Mouse (Mus musculus): ENCODE measurements at regions not wholly inside any gene's neighbourhood (a gene's known extent, or its start where the extent isn't known, plus 50 kb on each side); places are given as distances from the start of the nearest gene placed in this dataset.

DNA sequence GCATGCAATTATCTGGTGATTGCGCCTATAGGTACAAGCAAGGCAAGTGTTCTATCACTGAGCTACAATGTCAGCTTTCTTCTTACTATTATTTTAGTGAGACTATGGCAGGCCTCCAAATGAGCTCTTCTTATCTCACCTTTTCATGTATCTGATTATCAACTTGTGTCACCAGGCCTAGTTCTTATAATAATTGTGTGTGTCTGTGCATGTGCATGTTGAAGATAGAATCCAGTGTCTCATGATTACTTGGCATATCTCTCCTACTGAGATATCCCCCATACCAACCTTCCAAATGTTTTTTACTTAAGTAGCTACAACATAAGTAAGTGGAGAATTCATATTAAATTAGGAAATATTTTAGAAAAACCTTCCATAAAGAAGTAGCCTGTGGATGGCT, 266.2 kb upstream of the Xrcc4 start:
- Histone ChIP-seq H3K4me3 (no peak overlapping the region), H3K36me3 (no peaks in the 10 kb centered on the region), H3K27me3 (ENCODE audit: low read depth, poor library complexity, severe bottlenecking) (no peaks in the 10 kb centered on the region), H3K4me1 (no peaks in the 10 kb centered on the region), H3K9me3 (replicated peaks) (no peaks in the 10 kb centered on the region), H3K27ac (replicated peaks) (no peak overlapping the region)
- WGBS: 94% methylated on average over 1 of the region's 1 CpGs
- no peak for DNase-seq (ENCODE audit: low spot score)

DNA sequence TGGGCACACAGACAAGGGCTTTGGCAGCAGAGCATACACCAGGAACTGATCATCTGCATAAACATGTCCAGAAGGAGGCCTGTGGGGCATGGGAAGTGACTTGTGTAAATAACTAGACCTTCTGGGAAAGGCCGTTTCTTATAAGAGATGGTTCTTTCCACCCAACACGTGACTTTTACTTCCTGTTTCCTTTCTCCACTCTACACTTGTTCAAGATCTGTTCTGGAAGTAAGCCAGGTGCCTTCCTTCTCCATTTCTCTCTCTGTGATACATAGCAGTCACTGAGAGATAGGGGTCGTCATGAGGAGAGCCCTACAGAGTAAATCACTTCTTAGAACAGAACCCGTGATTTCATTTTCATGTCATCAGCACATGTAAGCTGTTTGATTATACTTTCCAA, 253.4 kb upstream of the Xrcc4 start:
- Histone ChIP-seq H3K4me3 (no peak overlapping the region), H3K36me3 (no peaks in the 10 kb centered on the region), H3K27ac (replicated peaks) (no peak overlapping the region), H3K4me1 (no peaks in the 10 kb centered on the region), H3K9me3 (replicated peaks) (no peaks in the 10 kb centered on the region), H3K27me3 (ENCODE audit: low read depth, poor library complexity, severe bottlenecking) (peaks cover 8% of the 10 kb centered on the region)
- no peak for DNase-seq (ENCODE audit: low spot score)
- WGBS: 79% methylated on average over 4 of the region's 4 CpGs

DNA sequence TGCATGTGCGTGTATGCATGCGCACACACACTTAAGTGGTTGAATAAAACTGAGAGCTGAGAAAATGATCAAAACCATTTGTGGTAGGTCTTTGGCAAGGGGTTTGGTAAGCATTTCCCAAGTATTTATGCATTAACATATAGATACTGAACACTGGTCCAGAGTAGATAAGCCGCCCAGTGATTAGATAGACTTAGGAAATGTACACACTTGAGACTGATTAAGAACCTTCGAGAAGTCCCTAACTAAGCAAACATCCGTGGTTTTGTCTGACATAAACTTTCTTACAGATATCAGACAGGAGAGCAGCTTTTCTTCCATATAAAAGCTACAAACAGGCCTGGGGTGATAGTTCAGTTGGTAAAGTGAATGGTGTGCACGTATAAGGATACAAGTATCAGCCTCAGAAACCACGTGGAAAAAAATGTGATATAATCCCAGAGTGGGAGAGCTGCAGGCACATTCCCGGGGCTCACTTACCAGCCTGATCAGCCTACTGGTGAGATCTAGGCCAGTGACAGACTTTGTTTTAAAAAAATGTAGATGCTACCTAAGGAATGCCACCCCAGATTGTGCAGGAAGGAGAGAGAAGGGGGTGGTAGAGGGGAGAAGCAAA, 252.3 kb upstream of the Xrcc4 start:
- no peak overlapping the region for H3K4me3 ChIP-seq
- no peaks in the 10 kb centered on the region for H3K4me1 ChIP-seq
- DNase-seq (ENCODE audit: low spot score): no peak
- no peaks in the 10 kb centered on the region for H3K9me3 ChIP-seq (replicated peaks)
- peaks cover 14% of the 10 kb centered on the region for H3K27me3 ChIP-seq (ENCODE audit: low read depth, poor library complexity, severe bottlenecking)
- no peaks in the 10 kb centered on the region for H3K36me3 ChIP-seq
- 83% methylated on average over 8 of the region's 8 CpGs for WGBS
- no peak overlapping the region for H3K27ac ChIP-seq (replicated peaks)

DNA sequence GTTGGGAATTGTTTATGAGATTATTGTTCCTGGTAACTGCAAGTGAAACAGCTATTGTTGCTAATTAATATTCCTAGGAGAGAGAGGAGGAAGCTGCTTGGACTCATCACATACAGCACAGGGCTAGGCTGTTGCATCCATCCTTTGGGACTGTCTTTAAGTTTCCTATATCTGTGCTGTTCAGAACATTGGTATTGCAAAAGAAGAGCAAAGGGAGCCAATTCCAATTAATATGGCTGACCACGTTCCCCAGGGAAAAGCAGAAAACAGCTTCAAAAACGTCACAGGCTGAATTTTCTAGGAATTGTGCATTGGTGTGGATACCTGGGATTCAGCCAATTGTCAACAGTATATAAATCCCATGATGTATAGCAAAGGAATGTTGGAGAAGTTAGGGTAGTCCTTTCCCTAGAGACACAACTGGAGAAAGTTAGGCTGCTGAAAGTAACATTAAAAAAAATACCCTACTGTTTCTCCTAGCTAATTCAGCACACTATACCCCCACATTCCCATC, 251.3 kb upstream of the Xrcc4 start:
- peaks cover 14% of the 10 kb centered on the region for H3K27me3 ChIP-seq (ENCODE audit: low read depth, poor library complexity, severe bottlenecking)
- 74% methylated on average over 2 of the region's 2 CpGs for WGBS
- no peak for DNase-seq (ENCODE audit: low spot score)

DNA sequence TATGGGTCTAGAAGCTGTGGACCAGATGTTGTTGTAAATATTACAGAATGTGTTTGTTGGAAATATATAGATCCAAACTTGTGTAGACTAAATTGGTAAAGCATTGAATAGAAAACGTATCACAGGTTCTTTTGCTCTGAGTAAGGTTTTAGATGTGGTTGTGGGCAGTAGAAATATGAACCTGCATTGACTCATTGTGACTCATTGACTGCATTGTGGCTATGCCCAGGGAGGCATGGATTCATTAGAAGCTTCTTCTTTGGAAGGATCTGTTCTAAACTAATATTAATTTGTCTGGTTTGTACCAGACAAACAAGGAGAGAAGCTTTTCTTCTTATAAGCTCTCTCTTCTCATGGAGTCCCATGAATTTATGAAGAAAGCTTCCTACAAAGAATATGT, 248.2 kb upstream of the Xrcc4 start:
- peaks cover 14% of the 10 kb centered on the region for H3K27me3 ChIP-seq (ENCODE audit: low read depth, poor library complexity, severe bottlenecking)
- no peaks in the 10 kb centered on the region for H3K9me3 ChIP-seq (replicated peaks)
- no peak overlapping the region for H3K4me3 ChIP-seq
- no peak overlapping the region for H3K27ac ChIP-seq (replicated peaks)
- H3K36me3 ChIP-seq: no peaks in the 10 kb centered on the region
- no peak for DNase-seq (ENCODE audit: low spot score)
- WGBS: 71% methylated on average over 1 of the region's 1 CpGs
- H3K4me1 ChIP-seq: no peaks in the 10 kb centered on the region; the same call in 1 of the 2 replicates

More for the DNA sequence above, 251.3 kb upstream of the Xrcc4 start:
- Histone ChIP-seq H3K9me3 (replicated peaks) (no peaks in the 10 kb centered on the region), H3K4me1 (no peaks in the 10 kb centered on the region; the same call in 1 of the 2 replicates), H3K27ac (replicated peaks) (no peak overlapping the region), H3K4me3 (no peak overlapping the region), H3K36me3 (no peaks in the 10 kb centered on the region)

DNA sequence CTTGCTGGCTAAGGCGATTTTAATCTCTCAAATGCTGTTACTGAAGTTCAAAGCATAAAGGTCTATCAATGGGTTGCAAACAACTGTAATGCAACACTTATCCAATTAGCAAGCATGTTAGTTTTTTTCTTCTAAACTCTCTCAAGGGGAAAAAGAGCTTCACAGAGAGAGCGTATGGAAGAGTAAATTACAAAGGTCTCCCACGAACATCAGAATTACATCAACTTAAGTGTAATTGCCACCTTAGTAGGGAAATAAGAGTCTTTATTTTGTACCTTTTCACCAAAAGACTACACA, 246.3 kb upstream of the Xrcc4 start:
- H3K27ac ChIP-seq (replicated peaks): no peak overlapping the region

DNA sequence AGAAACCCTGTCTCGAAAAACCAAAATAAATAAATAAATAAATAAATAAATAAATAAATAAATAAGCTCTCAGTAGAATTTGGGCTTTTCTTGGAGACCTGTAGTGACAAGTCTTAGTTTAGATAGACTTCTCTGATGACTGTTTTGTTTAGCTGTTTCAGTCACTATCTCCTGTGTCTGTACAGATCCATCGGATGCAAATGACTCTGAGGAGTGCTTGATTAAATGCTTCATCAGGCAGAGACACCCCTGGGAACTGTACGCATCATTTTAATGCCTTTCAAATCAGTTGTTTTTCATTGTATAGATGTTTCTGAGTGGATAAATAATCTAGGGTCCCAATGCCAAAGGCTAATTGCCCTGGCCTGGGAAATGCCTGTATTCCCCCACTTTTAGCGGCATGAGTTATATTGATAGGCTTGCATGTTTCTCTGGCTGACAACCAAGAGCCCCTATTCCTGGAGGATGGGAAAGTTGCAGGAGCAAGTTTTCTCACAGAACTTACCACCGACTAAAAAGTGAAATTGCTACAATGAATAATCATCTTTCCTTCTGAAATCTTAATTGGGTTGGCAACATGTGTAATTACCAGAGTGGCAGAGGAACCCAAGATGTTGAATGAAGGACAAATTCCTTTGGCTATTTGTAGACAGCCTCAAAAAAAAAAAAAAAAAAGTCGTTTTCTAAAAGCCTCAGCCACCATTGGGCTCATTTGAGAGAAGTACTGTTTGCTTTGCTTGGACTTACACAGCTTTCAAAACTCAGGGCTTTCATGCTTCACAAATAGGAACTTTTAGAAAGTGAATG, 245.7 kb upstream of the Xrcc4 start:
- Histone ChIP-seq H3K27me3 (ENCODE audit: low read depth, poor library complexity, severe bottlenecking) (peaks cover 14% of the 10 kb centered on the region), H3K36me3 (no peaks in the 10 kb centered on the region), H3K4me3 (no peak overlapping the region), H3K4me1 (no peaks in the 10 kb centered on the region; the same call in 1 of the 2 replicates), H3K9me3 (replicated peaks) (no peaks in the 10 kb centered on the region), H3K27ac (replicated peaks) (no peak overlapping the region)
- WGBS: 68% methylated on average over 6 of the region's 6 CpGs
- DNase-seq (ENCODE audit: low spot score): no peak

More for the DNA sequence above, 246.3 kb upstream of the Xrcc4 start:
- 46% methylated on average over 3 of the region's 3 CpGs for WGBS
- H3K27me3 ChIP-seq (ENCODE audit: low read depth, poor library complexity, severe bottlenecking): peaks cover 14% of the 10 kb centered on the region
- H3K36me3 ChIP-seq: no peaks in the 10 kb centered on the region
- no peaks in the 10 kb centered on the region; the same call in 1 of the 2 replicates for H3K4me1 ChIP-seq
- no peak overlapping the region for H3K4me3 ChIP-seq
- DNase-seq (ENCODE audit: low spot score): no peak
- no peaks in the 10 kb centered on the region for H3K9me3 ChIP-seq (replicated peaks)

DNA sequence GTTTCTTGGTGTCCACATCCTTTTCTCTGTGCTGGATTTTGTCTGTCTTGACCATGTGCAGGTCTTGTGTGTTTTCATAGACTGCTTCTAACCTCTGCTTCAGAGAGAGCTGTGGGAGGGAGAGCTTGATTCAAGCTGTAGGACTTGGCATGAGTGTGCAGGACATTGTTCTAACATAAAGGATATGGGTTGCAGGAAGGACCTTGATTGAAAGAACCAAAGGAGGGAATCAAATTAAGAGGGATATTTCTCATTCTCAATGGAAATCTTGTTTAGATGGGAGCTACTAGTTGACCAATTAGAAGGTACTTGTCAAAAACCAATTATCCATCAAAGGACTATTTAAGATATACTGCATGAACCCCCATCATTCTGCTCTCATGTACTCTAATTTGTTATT, 244.9 kb upstream of the Xrcc4 start:
- H3K36me3 ChIP-seq: no peaks in the 10 kb centered on the region
- peaks cover 14% of the 10 kb centered on the region for H3K27me3 ChIP-seq (ENCODE audit: low read depth, poor library complexity, severe bottlenecking)
- no peak overlapping the region for H3K4me3 ChIP-seq
- no peak overlapping the region for H3K27ac ChIP-seq (replicated peaks)
- DNase-seq (ENCODE audit: low spot score): no peak
- H3K9me3 ChIP-seq (replicated peaks): no peaks in the 10 kb centered on the region
- no peaks in the 10 kb centered on the region; the same call in 1 of the 2 replicates for H3K4me1 ChIP-seq

DNA sequence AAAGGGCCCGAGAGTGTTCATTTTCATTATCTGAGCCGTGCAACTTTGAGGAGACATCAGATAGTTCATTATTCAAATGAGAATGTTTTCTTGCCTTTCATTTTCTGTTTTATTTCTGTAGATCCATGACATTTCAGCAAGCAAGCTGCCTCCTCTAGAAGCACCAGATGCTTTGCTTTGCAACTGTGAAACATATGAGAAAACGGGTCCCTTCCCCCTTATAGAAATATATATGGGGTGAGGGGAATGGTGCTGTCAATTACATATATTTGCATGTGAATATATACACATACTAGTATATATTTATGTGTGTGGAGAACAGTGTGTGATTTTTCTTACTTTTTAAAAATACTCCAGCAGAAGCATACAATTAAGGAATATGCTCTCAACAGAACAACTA, 235.8 kb upstream of the Xrcc4 start:
- Histone ChIP-seq H3K9me3 (replicated peaks) (no peaks in the 10 kb centered on the region), H3K4me3 (no peak overlapping the region), H3K36me3 (no peaks in the 10 kb centered on the region), H3K27me3 (ENCODE audit: low read depth, poor library complexity, severe bottlenecking) (no peaks in the 10 kb centered on the region), H3K4me1 (no peaks in the 10 kb centered on the region), H3K27ac (replicated peaks) (no peak overlapping the region)
- WGBS: 85% methylated on average over 3 of the region's 3 CpGs
- DNase-seq (ENCODE audit: low spot score): no peak

DNA sequence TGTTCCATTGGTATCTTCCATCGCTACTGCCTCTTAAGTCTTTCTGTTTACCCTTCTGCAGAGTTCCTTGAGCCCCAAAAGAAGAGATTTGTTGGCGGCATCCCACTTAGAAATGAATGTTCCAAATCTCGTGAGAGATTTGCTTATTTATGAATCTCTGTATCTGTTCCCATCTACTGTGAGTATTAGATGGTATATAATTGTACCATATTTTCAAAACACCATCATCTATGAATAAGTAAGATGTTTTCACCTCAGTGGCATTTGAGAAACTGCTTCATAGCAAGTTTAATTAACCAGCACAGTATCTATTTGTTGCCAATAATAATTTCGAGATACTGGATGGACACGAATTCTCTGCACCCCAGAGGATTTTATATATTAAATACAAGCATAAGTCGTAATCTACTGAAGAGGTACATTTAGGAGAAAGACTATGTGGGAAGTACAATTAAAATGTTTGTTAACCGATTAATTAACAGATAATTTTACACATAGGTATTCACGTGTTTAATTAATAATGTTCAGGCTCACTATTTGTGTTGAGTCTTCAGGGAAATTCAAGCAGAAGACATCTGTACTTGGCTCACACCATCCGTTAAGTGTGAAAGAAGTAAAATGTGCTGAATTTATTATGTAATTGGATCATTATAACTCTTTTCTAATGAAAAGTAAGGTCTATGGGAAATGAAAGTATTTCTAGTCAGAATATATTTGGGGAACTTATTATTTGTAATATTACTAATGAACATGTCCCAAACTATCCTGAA, 224.0 kb upstream of the Xrcc4 start:
- H3K9me3 ChIP-seq (replicated peaks): no peaks in the 10 kb centered on the region
- H3K4me1 ChIP-seq: no peaks in the 10 kb centered on the region
- WGBS: 92% methylated on average over 9 of the region's 9 CpGs
- no peak overlapping the region for H3K4me3 ChIP-seq
- no peaks in the 10 kb centered on the region for H3K36me3 ChIP-seq
- no peaks in the 10 kb centered on the region for H3K27me3 ChIP-seq (ENCODE audit: low read depth, poor library complexity, severe bottlenecking)
- H3K27ac ChIP-seq (replicated peaks): no peak overlapping the region
- DNase-seq (ENCODE audit: low spot score): no peak

DNA sequence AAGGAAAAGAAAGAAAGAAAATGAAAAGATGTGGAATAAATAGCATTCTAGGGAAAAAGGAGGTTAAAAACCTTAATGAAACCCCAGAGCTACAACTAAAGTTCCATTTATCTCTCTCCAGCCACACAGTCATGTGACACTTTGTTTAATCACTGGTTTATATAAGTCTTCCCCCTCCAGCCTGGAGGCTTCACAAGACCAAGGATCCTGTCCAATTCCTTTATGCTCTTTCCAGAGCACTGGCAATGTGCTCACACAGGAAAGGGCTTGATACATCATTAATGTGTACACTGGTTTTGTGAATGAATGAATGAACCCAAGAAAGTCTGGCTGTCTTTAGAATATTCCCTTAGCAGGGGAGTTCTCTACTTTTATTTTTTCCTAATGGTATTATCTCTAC, 221.1 kb upstream of the Xrcc4 start:
- H3K27ac ChIP-seq (replicated peaks): no peak overlapping the region
- no peaks in the 10 kb centered on the region for H3K27me3 ChIP-seq (ENCODE audit: low read depth, poor library complexity, severe bottlenecking)
- H3K36me3 ChIP-seq: no peaks in the 10 kb centered on the region
- H3K9me3 ChIP-seq (replicated peaks): no peaks in the 10 kb centered on the region
- H3K4me3 ChIP-seq: no peak overlapping the region
- no peak for DNase-seq (ENCODE audit: low spot score)
- H3K4me1 ChIP-seq: no peaks in the 10 kb centered on the region

DNA sequence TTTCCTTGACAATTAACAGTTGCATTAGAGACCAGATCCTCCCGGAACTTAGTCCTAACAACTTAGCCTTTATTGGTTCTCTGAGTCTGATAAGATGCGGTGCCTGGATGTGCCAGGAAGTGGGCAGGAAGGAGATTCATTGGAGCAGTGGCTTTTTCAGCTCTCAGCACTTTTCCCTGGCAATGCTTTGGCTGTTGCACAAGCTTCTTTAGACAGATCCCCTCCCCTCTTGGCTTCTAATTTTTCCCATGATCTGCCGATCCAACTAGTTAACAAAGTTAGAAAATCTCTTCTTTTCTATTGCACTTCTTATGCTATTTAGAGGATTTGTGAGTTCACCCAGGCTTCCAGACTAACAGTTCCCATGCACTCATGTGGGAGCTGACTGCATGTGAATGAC, 211.1 kb upstream of the Xrcc4 start:
- H3K9me3 ChIP-seq (replicated peaks): no peaks in the 10 kb centered on the region
- H3K27ac ChIP-seq (replicated peaks): no peak overlapping the region
- no peaks in the 10 kb centered on the region for H3K4me1 ChIP-seq
- no peak for DNase-seq (ENCODE audit: low spot score)
- no peak overlapping the region for H3K4me3 ChIP-seq
- no peaks in the 10 kb centered on the region for H3K27me3 ChIP-seq (ENCODE audit: low read depth, poor library complexity, severe bottlenecking)
- no peaks in the 10 kb centered on the region for H3K36me3 ChIP-seq
- 84% methylated on average over 3 of the region's 3 CpGs for WGBS

DNA sequence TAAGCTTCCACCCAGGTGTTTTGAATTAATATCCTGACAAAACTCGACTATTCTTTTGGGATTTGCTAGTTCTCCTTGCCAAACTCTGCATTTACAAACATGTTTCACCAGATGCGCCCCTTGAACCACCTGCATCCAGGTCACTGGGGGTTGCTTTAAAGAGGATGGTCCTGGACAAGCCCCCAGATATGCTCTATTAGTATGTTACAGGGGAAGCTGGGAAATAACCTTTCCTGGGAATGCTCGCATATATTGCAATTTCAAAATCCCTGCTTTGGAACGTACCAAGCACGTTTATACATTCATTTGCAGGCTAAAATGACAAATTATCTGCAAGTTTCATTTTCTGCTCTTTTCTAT, 205.2 kb upstream of the Xrcc4 start:
- no peak overlapping the region for H3K4me3 ChIP-seq
- DNase-seq (ENCODE audit: low spot score): no peak
- 85% methylated on average over 5 of the region's 5 CpGs for WGBS

More for the DNA sequence above, 205.2 kb upstream of the Xrcc4 start:
- Histone ChIP-seq H3K36me3 (no peaks in the 10 kb centered on the region), H3K27ac (replicated peaks) (no peak overlapping the region), H3K9me3 (replicated peaks) (no peaks in the 10 kb centered on the region), H3K4me1 (peaks cover 21% of the 10 kb centered on the region), H3K27me3 (ENCODE audit: low read depth, poor library complexity, severe bottlenecking) (no peaks in the 10 kb centered on the region; the same call in 1 of the 2 replicates)

All from midbrain, embryonic 10.5 days (tissue).